Mouse (Mus musculus) heart, embryonic 16.5 days (tissue): Measurements from ENCODE around the gene Tmed4. TPM values are rescaled to one million over a fixed set of nuclear protein-coding genes. Genes with fewer than 3 reads are reported as not detected.

Source experiments
- polyA plus RNA-seq: library from polyadenylated mRNA; unstranded; fragments of >200 nt; fragmentation: Nextera tagmentation; extraction: Ambion mirVana; gene quantifications from 2 replicates; pipeline ENCODE4 v1.2.1, GENCODE M21; 2015

Tmed4 gene
- polyA plus RNA-seq, 1 experiment from 2014 or later, result 87.2 TPM

Other genes starting within 250 kb of the Tmed4 start
- 2.7 and 2.8 TPM in 2 replicates for gene Camk2b, start 208.5 kb downstream of the Tmed4 start, polyA plus RNA-seq
- 0.25 and 0.39 TPM in 2 replicates for gene A730071L15Rik, start 74.8 kb downstream of the Tmed4 start, polyA plus RNA-seq
- gene Nudcd3, start 74.5 kb downstream of the Tmed4 start, polyA plus RNA-seq, result 35.9 and 38.8 TPM in 2 replicates
- 0.02 and 0.34 TPM in 2 replicates for gene Npc1l1, start 44.7 kb downstream of the Tmed4 start, polyA plus RNA-seq
- 54.1 and 57.9 TPM in 2 replicates for gene Ddx56, start 7.1 kb downstream of the Tmed4 start, polyA plus RNA-seq
- 316 and 340 TPM in 2 replicates for gene Ogdh, start 16.8 kb upstream of the Tmed4 start, polyA plus RNA-seq
- gene Zmiz2, start 114.2 kb upstream of the Tmed4 start, polyA plus RNA-seq, result 7.4 and 8.7 TPM in 2 replicates
- gene Ppia, start 140.6 kb upstream of the Tmed4 start, polyA plus RNA-seq, result 3,856 and 4,038 TPM in 2 replicates
- gene H2afv, start 169.6 kb upstream of the Tmed4 start, polyA plus RNA-seq, result 327 and 358 TPM in 2 replicates
- 22.1 and 24.2 TPM in 2 replicates for gene Purb, start 201.0 kb upstream of the Tmed4 start, polyA plus RNA-seq
- 3.4 and 6.8 TPM in 2 replicates for gene Myo1g, start 246.1 kb upstream of the Tmed4 start, polyA plus RNA-seq